Mouse (Mus musculus): ENCODE data around the gene Upp2. TPM values are rescaled to one million over a fixed set of nuclear protein-coding genes. Genes with fewer than 3 reads are reported as not detected.

Gene Upp2
- total and polyA plus RNA-seq, 3 experiments, result 0.66 TPM; not detected in 2

DNA sequence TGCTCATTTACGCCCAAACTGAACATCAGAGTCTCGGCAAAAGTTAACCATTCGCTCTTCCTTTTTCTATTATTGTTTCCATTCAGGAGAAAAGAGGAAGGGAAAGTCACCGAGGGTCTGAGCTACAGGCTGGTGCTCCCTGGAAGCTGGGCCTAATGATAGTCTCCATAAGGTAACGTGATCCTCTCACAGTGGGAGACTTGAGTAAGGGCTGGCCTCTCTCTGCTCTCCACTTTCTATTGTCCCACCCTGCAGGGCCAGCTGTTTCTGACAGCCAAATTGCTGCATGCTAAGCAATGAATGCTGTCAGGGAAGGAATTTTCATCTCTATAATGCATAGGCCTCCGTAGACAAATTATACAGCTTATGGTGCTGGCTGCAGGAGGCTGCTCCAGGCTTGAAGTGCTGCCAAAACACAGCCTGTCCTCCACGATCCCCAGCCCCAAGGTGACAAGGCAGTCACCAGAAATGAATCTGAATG, 33.5 kb upstream of the Upp2 start:
- H3K9me3 ChIP-seq (replicated peaks), result peaks cover 62% of the 10 kb centered on the region
- no peaks in the 10 kb centered on the region for H3K4me1 ChIP-seq (ENCODE audit: insufficient read depth, low read depth, low read length)
- no peaks in the 10 kb centered on the region for H3K27me3 ChIP-seq (ENCODE audit: insufficient read depth, low read length)
- DNase-seq (ENCODE audit: low spot score) (no peak), ATAC-seq (ENCODE audit: extremely low read depth, insufficient number of reproducible peaks, low FRiP score, poor library complexity, severe bottlenecking) (no peak)
- no peak overlapping the region for H3K4me3 ChIP-seq (ENCODE audit: low read depth, low read length)
- no peak for TF ChIP-seq POLR2AphosphoS5 (IDR thresholded peaks at IDR 0.05; ENCODE audit: insufficient replicate concordance, low read depth, low read length)
- TF ChIP-seq CTCF (IDR thresholded peaks at IDR 0.05; ENCODE audit: low read depth, low read length), result no peak
- no peak for TF ChIP-seq TAL1 (conservative IDR thresholded peaks at IDR 0.05; ENCODE audit: low read depth, low read length)
- TF ChIP-seq GATA2 (IDR thresholded peaks at IDR 0.05; ENCODE audit: borderline replicate concordance, low read depth, low read length), result no peak
- TF ChIP-seq GATA1 (IDR thresholded peaks at IDR 0.05; ENCODE audit: borderline replicate concordance, low read length), result no peak
- H3K36me3 ChIP-seq (replicated peaks), result no peaks in the 10 kb centered on the region

DNA sequence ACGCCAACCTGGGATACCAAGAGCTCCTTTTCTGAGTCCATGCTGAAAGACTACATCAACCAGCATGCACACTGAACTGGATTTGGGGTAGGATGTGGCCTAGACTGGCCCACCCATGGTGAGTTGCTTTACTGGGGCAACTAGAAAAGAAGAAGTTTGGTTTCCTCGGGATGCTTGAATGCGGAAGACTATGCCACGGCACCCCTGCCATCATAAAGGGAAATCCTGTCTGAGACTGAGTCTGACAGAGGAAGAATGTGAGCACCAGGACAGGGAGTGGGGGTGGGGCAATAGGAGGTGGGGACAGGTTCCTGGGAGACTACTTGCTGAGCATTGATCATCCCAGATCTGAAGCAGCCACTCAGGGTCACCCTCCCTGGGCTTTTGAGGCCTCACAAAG, 32.7 kb upstream of the Upp2 start:
- H3K27me3 ChIP-seq (ENCODE audit: insufficient read depth, low read length), result no peaks in the 10 kb centered on the region
- no peak for DNase-seq (ENCODE audit: low spot score)
- H3K36me3 ChIP-seq (replicated peaks), result no peaks in the 10 kb centered on the region
- ATAC-seq (ENCODE audit: extremely low read depth, insufficient number of reproducible peaks, low FRiP score, poor library complexity, severe bottlenecking), result no peak
- no peak for TF ChIP-seq POLR2AphosphoS5 (IDR thresholded peaks at IDR 0.05; ENCODE audit: insufficient replicate concordance, low read depth, low read length)
- no peak for TF ChIP-seq GATA1 (IDR thresholded peaks at IDR 0.05; ENCODE audit: borderline replicate concordance, low read length)
- no peak for TF ChIP-seq CTCF (IDR thresholded peaks at IDR 0.05; ENCODE audit: low read depth, low read length)
- TF ChIP-seq GATA2 (IDR thresholded peaks at IDR 0.05; ENCODE audit: borderline replicate concordance, low read depth, low read length), result no peak
- no peak for TF ChIP-seq TAL1 (conservative IDR thresholded peaks at IDR 0.05; ENCODE audit: low read depth, low read length)
- no peaks in the 10 kb centered on the region for H3K4me1 ChIP-seq (ENCODE audit: insufficient read depth, low read depth, low read length)
- H3K4me3 ChIP-seq (ENCODE audit: low read depth, low read length), result no peak overlapping the region
- H3K9me3 ChIP-seq (replicated peaks), result peaks cover 62% of the 10 kb centered on the region

- no peak for DNase-seq (ENCODE audit: low spot score)
- H3K9me3 ChIP-seq (replicated peaks), result peaks cover 62% of the 10 kb centered on the region
- H3K27me3 ChIP-seq (ENCODE audit: insufficient read depth, low read length), result no peaks in the 10 kb centered on the region
- H3K4me3 ChIP-seq (ENCODE audit: low read depth, low read length), result no peak overlapping the region
- TF ChIP-seq GATA1 (IDR thresholded peaks at IDR 0.05; ENCODE audit: borderline replicate concordance, low read length), result no peak
- no peak for TF ChIP-seq CTCF (IDR thresholded peaks at IDR 0.05; ENCODE audit: low read depth, low read length)
- no peak for TF ChIP-seq POLR2AphosphoS5 (IDR thresholded peaks at IDR 0.05; ENCODE audit: insufficient replicate concordance, low read depth, low read length)
- TF ChIP-seq GATA2 (IDR thresholded peaks at IDR 0.05; ENCODE audit: borderline replicate concordance, low read depth, low read length), result no peak
- no peak for TF ChIP-seq TAL1 (conservative IDR thresholded peaks at IDR 0.05; ENCODE audit: low read depth, low read length)
- no peaks in the 10 kb centered on the region for H3K4me1 ChIP-seq (ENCODE audit: insufficient read depth, low read depth, low read length)
- H3K36me3 ChIP-seq (replicated peaks), result no peaks in the 10 kb centered on the region
- ATAC-seq (ENCODE audit: extremely low read depth, insufficient number of reproducible peaks, low FRiP score, poor library complexity, severe bottlenecking), result no peak
Measured at GRCm38 (mm10) chr2:58535233-58535632, 31.9 kb upstream of the Upp2 start.

GRCm38 (mm10) chr2:58536796-58537195, 30.3 kb upstream of the Upp2 start:
- Histone ChIP-seq H3K27me3 (ENCODE audit: insufficient read depth, low read length) (no peaks in the 10 kb centered on the region), H3K36me3 (replicated peaks) (no peaks in the 10 kb centered on the region), H3K9me3 (replicated peaks) (peaks cover 52% of the 10 kb centered on the region), H3K4me1 (ENCODE audit: insufficient read depth, low read depth, low read length) (no peaks in the 10 kb centered on the region), H3K4me3 (ENCODE audit: low read depth, low read length) (no peak overlapping the region)
- TF ChIP-seq POLR2AphosphoS5 (IDR thresholded peaks at IDR 0.05; ENCODE audit: insufficient replicate concordance, low read depth, low read length), result no peak
- no peak for TF ChIP-seq GATA1 (IDR thresholded peaks at IDR 0.05; ENCODE audit: borderline replicate concordance, low read length)
- TF ChIP-seq TAL1 (conservative IDR thresholded peaks at IDR 0.05; ENCODE audit: low read depth, low read length), result no peak
- TF ChIP-seq GATA2 (IDR thresholded peaks at IDR 0.05; ENCODE audit: borderline replicate concordance, low read depth, low read length), result no peak
- no peak for TF ChIP-seq CTCF (IDR thresholded peaks at IDR 0.05; ENCODE audit: low read depth, low read length)
- ATAC-seq (ENCODE audit: extremely low read depth, insufficient number of reproducible peaks, low FRiP score, poor library complexity, severe bottlenecking) (no peak), DNase-seq (ENCODE audit: low spot score) (no peak)

DNA sequence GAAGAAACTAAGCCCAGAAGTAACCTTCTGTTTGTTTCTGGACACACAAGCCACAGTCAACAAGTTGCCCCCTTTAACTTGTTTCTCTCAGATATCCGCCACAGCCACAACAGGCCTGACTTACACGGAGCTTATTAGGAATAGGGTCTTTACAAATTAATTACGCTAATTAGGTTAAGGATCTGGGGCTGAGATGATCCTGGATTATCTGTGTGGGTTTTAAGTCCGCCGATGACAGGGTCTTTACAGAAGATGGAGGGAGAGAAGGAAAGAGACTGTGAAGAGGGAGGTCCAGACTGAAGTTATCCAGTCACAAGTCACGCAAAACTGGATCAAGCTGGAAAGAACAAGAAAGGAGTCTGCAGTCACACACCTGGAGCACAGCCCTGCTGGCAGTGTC, 28.9 kb upstream of the Upp2 start:
- TF ChIP-seq GATA2 (IDR thresholded peaks at IDR 0.05; ENCODE audit: borderline replicate concordance, low read depth, low read length) (no peak), CTCF (IDR thresholded peaks at IDR 0.05; ENCODE audit: low read depth, low read length) (no peak), TAL1 (conservative IDR thresholded peaks at IDR 0.05; ENCODE audit: low read depth, low read length) (no peak), GATA1 (IDR thresholded peaks at IDR 0.05; ENCODE audit: borderline replicate concordance, low read length) (no peak), POLR2AphosphoS5 (IDR thresholded peaks at IDR 0.05; ENCODE audit: insufficient replicate concordance, low read depth, low read length) (no peak)
- H3K4me3 ChIP-seq (ENCODE audit: low read depth, low read length), result no peak overlapping the region
- H3K9me3 ChIP-seq (replicated peaks), result peaks cover 51% of the 10 kb centered on the region
- H3K4me1 ChIP-seq (ENCODE audit: insufficient read depth, low read depth, low read length), result no peaks in the 10 kb centered on the region
- no peaks in the 10 kb centered on the region for H3K27me3 ChIP-seq (ENCODE audit: insufficient read depth, low read length)
- no peaks in the 10 kb centered on the region for H3K36me3 ChIP-seq (replicated peaks)
- DNase-seq (ENCODE audit: low spot score), result no peak
- no peak for ATAC-seq (ENCODE audit: extremely low read depth, insufficient number of reproducible peaks, low FRiP score, poor library complexity, severe bottlenecking)

- DNase-seq (ENCODE audit: low spot score) (no peak), ATAC-seq (ENCODE audit: extremely low read depth, insufficient number of reproducible peaks, low FRiP score, poor library complexity, severe bottlenecking) (no peak)
- Histone ChIP-seq H3K9me3 (replicated peaks) (peaks cover 43% of the 10 kb centered on the region), H3K36me3 (replicated peaks) (no peaks in the 10 kb centered on the region), H3K4me1 (ENCODE audit: insufficient read depth, low read depth, low read length) (no peaks in the 10 kb centered on the region), H3K4me3 (ENCODE audit: low read depth, low read length) (no peak overlapping the region), H3K27me3 (ENCODE audit: insufficient read depth, low read length) (no peaks in the 10 kb centered on the region)
- TF ChIP-seq CTCF (IDR thresholded peaks at IDR 0.05; ENCODE audit: low read depth, low read length) (no peak), GATA2 (IDR thresholded peaks at IDR 0.05; ENCODE audit: borderline replicate concordance, low read depth, low read length) (no peak), TAL1 (conservative IDR thresholded peaks at IDR 0.05; ENCODE audit: low read depth, low read length) (no peak), GATA1 (IDR thresholded peaks at IDR 0.05; ENCODE audit: borderline replicate concordance, low read length) (no peak), POLR2AphosphoS5 (IDR thresholded peaks at IDR 0.05; ENCODE audit: insufficient replicate concordance, low read depth, low read length) (no peak)
Measured at GRCm38 (mm10) chr2:58543252-58543651, 23.8 kb upstream of the Upp2 start.
